Mouse (Mus musculus): ENCODE results near the gene Ddb2. TPM values are rescaled to one million over a fixed set of nuclear protein-coding genes. Genes with fewer than 3 reads are reported as not detected.
A peak's percentile ranks its signal among the peaks of the same experiment; 100 is the strongest.

Gene Ddb2
- polyA plus RNA-seq, 1 experiment, result 32.4 TPM

DNA sequence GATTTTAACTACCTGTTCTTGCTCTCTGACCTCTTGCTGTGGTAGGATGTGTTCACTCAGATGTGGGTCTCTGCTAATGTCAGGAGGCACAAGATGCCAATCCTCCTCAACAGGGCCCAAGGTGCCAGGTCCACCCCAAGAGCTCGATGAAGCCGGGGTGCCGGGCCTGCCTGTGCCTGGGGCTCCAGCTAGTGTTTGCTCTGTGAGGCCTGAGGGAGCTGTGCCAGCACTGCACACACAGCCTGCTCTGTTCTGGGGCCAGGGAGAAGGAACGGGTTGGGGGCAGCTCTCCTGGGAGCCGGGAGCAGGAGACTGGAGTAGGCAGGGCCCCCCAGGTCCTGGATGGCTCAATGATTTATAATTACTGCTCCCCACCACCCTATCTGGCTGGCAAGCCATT is 21.3 kb upstream of the Ddb2 start:
- 86% methylated on average over 5 of the region's 5 CpGs for WGBS
- no peak overlapping the region for H3K27ac ChIP-seq (ENCODE audit: control insufficient read depth, insufficient read depth, low read depth, low read length, poor library complexity)
- no peak overlapping the region for H3K4me3 ChIP-seq (replicated peaks; ENCODE audit: control insufficient read depth, low read depth, low read length)

DNA sequence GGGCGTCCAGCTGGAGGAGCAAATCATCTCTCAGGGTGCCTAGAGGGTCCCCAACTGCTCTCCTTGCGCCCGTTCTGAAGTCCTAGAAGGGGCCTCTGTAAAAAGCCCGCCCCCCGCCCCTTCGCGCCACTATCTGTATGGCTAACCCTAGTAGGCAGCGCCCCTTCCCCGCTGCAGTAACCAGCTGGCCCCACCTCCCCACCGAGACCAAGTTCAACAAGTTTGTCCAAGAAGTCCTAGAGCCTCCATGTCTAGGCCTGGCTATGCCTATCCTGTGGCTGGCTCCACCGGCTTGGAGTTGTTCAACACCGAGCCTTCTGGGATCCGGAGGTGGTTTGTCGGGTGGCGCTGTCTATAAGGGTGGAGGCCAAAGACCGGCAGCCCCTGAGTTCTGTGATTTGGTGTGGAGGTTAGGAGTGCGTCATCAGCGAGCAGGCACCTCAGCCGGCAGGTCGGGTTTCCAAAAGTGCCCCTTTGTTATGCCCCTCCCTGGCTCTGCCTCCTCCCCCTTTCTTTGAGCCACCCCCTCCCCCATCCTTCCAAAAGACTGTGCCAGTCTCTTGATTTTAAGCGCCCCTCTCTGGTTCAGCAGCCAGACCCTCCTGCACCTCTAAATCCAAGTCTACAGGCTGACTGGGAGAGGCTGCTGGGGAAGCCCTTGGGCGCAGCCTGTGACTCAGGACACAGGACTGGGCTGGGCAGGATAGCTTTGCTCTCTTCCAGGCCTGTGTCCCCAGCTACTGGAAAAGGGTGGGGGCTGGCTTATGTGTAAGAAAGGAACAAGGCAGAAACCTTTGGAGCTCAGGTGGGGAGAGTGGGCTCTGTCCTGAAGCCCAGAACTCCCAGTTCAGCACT is 20.6 kb upstream of the Ddb2 start:
- no peak overlapping the region for H3K4me3 ChIP-seq (replicated peaks; ENCODE audit: control insufficient read depth, low read depth, low read length)
- 11% methylated on average over 22 of the region's 22 CpGs for WGBS
- TF ChIP-seq POLR2A (IDR thresholded peaks at IDR 0.05; ENCODE audit: borderline replicate concordance, control insufficient read depth, low read depth, low read length), result no peak
- H3K4me1 ChIP-seq (ENCODE audit: control insufficient read depth, insufficient read depth, low read length), result no peaks in the 10 kb centered on the region; the same call in 1 of the 2 replicates
- no peak overlapping the region for H3K27ac ChIP-seq (ENCODE audit: control insufficient read depth, insufficient read depth, low read depth, low read length, poor library complexity)

More for the DNA sequence above, 21.3 kb upstream of the Ddb2 start:
- TF ChIP-seq CTCF (IDR thresholded peaks at IDR 0.05; ENCODE audit: control insufficient read depth, insufficient read depth, low read length) (no peak), POLR2A (IDR thresholded peaks at IDR 0.05; ENCODE audit: borderline replicate concordance, control insufficient read depth, low read depth, low read length) (no peak)
- H3K4me1 ChIP-seq (ENCODE audit: control insufficient read depth, insufficient read depth, low read length), result no peaks in the 10 kb centered on the region; the same call in 1 of the 2 replicates

DNA sequence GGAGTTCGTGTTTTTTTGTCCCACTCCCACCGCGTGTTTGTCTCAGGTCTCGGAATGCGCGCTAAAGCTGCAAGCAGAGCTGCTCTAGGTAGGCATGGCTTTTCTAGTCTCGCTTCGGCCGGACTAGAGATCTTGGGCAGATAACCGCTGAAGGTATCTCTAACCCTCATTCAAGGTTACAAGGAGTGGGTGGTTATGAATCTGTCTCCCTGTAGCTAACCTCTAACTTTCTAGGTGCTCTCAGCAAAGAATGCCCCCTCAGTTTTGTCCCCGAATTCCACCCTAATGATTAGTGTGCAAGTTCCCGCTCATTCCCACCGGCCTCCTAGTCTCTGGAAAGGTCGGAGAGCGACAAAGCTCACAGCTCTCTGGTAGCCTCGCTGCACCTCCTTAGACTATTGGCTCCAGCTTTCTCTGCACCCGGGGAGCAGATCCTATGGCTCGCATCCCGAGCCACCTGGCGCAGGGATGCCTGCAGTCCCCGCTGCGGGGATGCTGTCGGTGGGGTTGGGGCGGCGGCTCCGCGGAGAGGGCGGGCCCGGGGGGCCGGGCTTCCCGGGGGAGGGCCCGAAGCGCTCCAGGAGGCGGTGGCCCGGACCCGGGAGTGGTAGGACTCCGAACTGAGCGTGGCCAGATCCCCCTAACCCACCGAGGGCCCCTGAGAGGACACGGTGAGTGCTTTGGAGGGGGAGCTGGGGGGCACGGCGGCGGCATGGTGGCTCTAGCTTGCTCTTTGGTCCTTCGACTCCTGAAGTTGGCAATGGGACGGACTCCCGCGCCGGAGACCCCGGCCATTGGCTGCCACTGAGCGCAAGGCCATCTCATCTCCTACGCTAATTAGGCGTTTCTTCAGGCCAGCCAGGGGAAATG is 19.7 kb upstream of the Ddb2 start:
- WGBS, result 1% methylated on average over 47 of the region's 52 CpGs
- peak overlapping the region; percentile 21 for H3K4me3 ChIP-seq (replicated peaks; ENCODE audit: control insufficient read depth, low read depth, low read length)
- no peak overlapping the region for H3K27ac ChIP-seq (ENCODE audit: control insufficient read depth, insufficient read depth, low read depth, low read length, poor library complexity)
- TF ChIP-seq POLR2A (IDR thresholded peaks at IDR 0.05; ENCODE audit: borderline replicate concordance, control insufficient read depth, low read depth, low read length), result no peak
- no peak for TF ChIP-seq CTCF (IDR thresholded peaks at IDR 0.05; ENCODE audit: control insufficient read depth, insufficient read depth, low read length)
- no peaks in the 10 kb centered on the region; the same call in 1 of the 2 replicates for H3K4me1 ChIP-seq (ENCODE audit: control insufficient read depth, insufficient read depth, low read length)

DNA sequence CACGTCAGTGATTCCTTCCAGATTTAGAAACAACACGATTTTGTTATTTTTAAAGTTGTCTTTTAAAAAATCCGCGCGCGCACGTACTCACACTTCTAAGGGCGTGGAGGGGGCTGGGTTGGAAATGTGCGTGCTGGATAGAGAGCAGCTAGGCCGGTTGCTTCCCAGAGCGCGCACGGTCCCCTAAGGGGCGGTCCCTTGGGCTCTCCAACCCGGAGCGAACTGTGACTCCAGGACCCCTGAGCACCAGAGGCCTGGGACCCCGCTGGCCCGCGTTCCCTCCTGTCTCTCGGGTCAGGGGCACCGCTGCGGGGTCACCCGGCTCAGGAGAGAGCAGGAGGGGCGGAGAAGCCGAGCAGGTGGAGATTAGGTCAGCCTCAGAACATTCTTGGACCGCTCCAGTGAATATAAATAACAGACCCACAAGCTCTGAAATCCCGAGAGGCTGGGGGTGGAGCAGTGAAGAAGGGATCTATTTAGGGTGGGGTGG is 18.9 kb upstream of the Ddb2 start, which contains the start of gene Pacsin3:
Gene Pacsin3, plus strand, starts transcription at position 294 of the 490 bp plus-strand sequence.
- Histone ChIP-seq H3K4me3 (replicated peaks; ENCODE audit: control insufficient read depth, low read depth, low read length) (peak within 1 kb of the TSS; percentile 21), H3K27ac (ENCODE audit: control insufficient read depth, insufficient read depth, low read depth, low read length, poor library complexity) (no peak within 1 kb of the TSS), H3K4me1 (ENCODE audit: control insufficient read depth, insufficient read depth, low read length) (no peaks in the 10 kb centered on the region; the same call in 1 of the 2 replicates)
- TF ChIP-seq CTCF (IDR thresholded peaks at IDR 0.05; ENCODE audit: control insufficient read depth, insufficient read depth, low read length) (no peak), POLR2A (IDR thresholded peaks at IDR 0.05; ENCODE audit: borderline replicate concordance, control insufficient read depth, low read depth, low read length) (no peak)
- 6% methylated on average over 27 of the region's 27 CpGs for WGBS

DNA sequence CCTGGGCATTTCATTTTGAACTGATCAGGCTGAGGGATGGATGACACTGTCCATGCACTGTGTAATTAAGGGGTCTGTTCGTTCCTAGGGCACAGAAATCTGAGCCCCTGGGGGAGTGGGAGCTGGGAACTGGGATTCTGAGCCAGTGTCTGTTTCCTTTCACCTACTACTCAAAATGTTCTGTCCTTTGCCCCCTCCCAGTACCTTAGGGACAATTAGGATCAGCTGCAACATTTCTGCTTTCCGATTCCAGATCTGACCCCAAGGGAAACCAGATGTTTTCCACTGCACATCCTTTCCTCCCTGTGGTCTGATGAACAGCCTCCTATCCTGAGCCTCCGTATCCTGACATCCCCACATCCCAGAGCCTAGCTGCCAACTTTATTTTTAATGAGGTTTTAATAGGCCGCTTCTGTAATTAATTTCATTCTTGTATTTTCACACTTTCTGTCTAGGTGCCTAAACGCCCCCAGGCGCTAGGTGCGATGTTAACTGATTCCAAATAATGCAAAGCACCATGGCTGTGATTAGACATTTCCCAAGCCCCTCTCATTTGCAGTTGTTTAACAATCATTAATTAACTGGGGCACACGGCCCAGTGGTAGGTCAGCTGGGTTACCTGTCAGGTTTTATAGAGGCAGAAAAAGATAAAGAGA is 18.1 kb upstream of the Ddb2 start:
- TF ChIP-seq POLR2A (IDR thresholded peaks at IDR 0.05; ENCODE audit: borderline replicate concordance, control insufficient read depth, low read depth, low read length) (no peak), CTCF (IDR thresholded peaks at IDR 0.05; ENCODE audit: control insufficient read depth, insufficient read depth, low read length) (no peak)
- 59% methylated on average over 8 of the region's 8 CpGs for WGBS
- Histone ChIP-seq H3K4me1 (ENCODE audit: control insufficient read depth, insufficient read depth, low read length) (no peaks in the 10 kb centered on the region; the same call in 1 of the 2 replicates), H3K27ac (ENCODE audit: control insufficient read depth, insufficient read depth, low read depth, low read length, poor library complexity) (no peak overlapping the region), H3K4me3 (replicated peaks; ENCODE audit: control insufficient read depth, low read depth, low read length) (no peak overlapping the region)

DNA sequence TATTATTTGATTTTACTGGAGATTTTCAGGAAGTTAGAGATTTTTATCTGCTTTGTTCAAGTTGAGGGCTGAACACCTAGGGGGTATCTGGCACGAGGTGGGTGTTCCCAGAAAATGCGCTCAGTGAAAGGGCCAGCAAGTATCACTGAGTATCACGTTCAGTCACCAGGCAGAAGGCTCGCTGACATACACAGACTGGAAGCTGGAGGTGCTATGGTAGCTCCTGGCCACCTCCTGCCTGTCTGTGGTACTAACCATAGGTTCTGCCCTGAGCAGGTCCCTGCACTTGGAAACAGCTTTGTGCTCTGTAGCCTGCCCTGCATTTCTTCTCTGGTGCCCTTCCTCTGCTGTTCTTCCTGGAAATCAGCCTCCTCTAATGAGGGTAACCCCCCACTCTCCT is 15.7 kb upstream of the Ddb2 start:
- TF ChIP-seq CTCF (IDR thresholded peaks at IDR 0.05; ENCODE audit: control insufficient read depth, insufficient read depth, low read length) (no peak), POLR2A (IDR thresholded peaks at IDR 0.05; ENCODE audit: borderline replicate concordance, control insufficient read depth, low read depth, low read length) (no peak)
- Histone ChIP-seq H3K4me1 (ENCODE audit: control insufficient read depth, insufficient read depth, low read length) (no peaks in the 10 kb centered on the region; the same call in 1 of the 2 replicates), H3K4me3 (replicated peaks; ENCODE audit: control insufficient read depth, low read depth, low read length) (no peak overlapping the region), H3K27ac (ENCODE audit: control insufficient read depth, insufficient read depth, low read depth, low read length, poor library complexity) (no peak overlapping the region)
- 63% methylated on average over 4 of the region's 4 CpGs for WGBS

DNA sequence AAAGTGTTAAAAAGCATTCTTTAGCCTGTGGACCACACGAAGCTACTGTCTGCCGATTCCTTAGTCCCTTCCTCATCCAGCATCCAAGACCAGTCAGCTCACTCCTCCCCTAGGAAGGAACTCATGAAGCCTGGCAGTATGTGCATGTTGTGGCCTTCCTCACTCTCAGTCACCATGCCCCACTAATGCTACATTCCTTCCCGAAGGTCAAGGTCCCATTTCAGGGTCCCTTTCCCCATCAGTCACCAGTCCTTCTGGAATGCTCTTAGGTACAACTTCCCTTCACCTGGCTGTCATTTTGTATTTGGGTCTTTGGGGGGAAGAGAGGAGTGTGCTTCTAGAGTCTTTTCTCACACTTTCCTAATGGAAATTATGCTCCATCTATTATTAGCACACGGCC is 15.2 kb upstream of the Ddb2 start:
- WGBS, result 72% methylated on average over 4 of the region's 4 CpGs
- Histone ChIP-seq H3K4me3 (replicated peaks; ENCODE audit: control insufficient read depth, low read depth, low read length) (no peak overlapping the region), H3K4me1 (ENCODE audit: control insufficient read depth, insufficient read depth, low read length) (no peaks in the 10 kb centered on the region; the same call in 1 of the 2 replicates), H3K27ac (ENCODE audit: control insufficient read depth, insufficient read depth, low read depth, low read length, poor library complexity) (no peak overlapping the region)
- TF ChIP-seq POLR2A (IDR thresholded peaks at IDR 0.05; ENCODE audit: borderline replicate concordance, control insufficient read depth, low read depth, low read length), result no peak
- no peak for TF ChIP-seq CTCF (IDR thresholded peaks at IDR 0.05; ENCODE audit: control insufficient read depth, insufficient read depth, low read length)

Data from bone marrow, adult 2 months (tissue).